Mouse (Mus musculus) limb, embryonic 15.5 days (tissue): ENCODE data around the gene Nek10. TPM values are rescaled to one million over a fixed set of nuclear protein-coding genes. Genes with fewer than 3 reads are reported as not detected.
A peak's percentile ranks its signal among the peaks of the same experiment; 100 is the strongest.
"Not testable (repeated sequence)": the region's sequence is repeated elsewhere in the genome, so short reads cannot be mapped to it uniquely, and the experiment has no call there.

Experiments used
- ATAC-seq: fragments of 200-750 bp; cut with Nextera tagmentation; 2 replicates; pipeline ENCODE4 v1.8.0; 2017; ENCODE audit warnings: low read depth, moderate TSS enrichment; ENCODE audit not compliant: insufficient number of reproducible peaks, low FRiP score, low TSS enrichment
- H3K27ac ChIP-seq: fragments of 300-500 bp; sonication (generic); 2 replicates; pipeline ENCODE4 v1.5.1; 2015; ENCODE audit warnings: moderate library complexity, mild to moderate bottlenecking, inconsistent platforms
- H3K27me3 ChIP-seq: fragments of 300-500 bp; sonication (generic); 2 replicates; pipeline ENCODE4 v1.6.1; 2015; ENCODE audit warnings: inconsistent platforms
- H3K36me3 ChIP-seq: fragments of 300-500 bp; sonication (generic); 2 replicates; pipeline ENCODE4 v1.6.1; 2015; ENCODE audit warnings: inconsistent platforms
- H3K4me1 ChIP-seq: fragments of 300-500 bp; sonication (generic); 2 replicates; pipeline ENCODE4 v1.6.1; 2015; ENCODE audit warnings: inconsistent platforms
- H3K4me2 ChIP-seq: fragments of 300-500 bp; sonication (generic); 2 replicates; pipeline ENCODE4 v1.6.1; 2015; ENCODE audit warnings: mild to moderate bottlenecking, inconsistent platforms
- H3K4me3 ChIP-seq: fragments of 300-500 bp; sonication (generic); 2 replicates; pipeline ENCODE4 v1.5.1; 2015; ENCODE audit warnings: mild to moderate bottlenecking, inconsistent platforms
- H3K9ac ChIP-seq: fragments of 300-500 bp; sonication (generic); 2 replicates; pipeline ENCODE4 v1.6.1; 2015; ENCODE audit warnings: inconsistent platforms
- H3K9me3 ChIP-seq: fragments of 300-500 bp; sonication (generic); 2 replicates; pipeline ENCODE4 v1.6.1; 2016; ENCODE audit warnings: inconsistent platforms
- WGBS: fragments of 180-500 bp; shearing (Covaris S2); methylation state at CpG from one replicate; pipeline ENCODE4 v1.1.7; 2015; 5-methylcytosine and 5-hydroxymethylcytosine counted together
- polyA plus RNA-seq: library from polyadenylated mRNA; unstranded; fragments of >200 nt; fragmentation: Nextera tagmentation; extraction: Ambion mirVana; gene quantifications from 2 replicates; pipeline ENCODE4 v1.2.1, GENCODE M21; 2015

Gene Nek10
- polyA plus RNA-seq = 0.05 and 0.26 TPM in 2 replicates

GRCm38 (mm10) chr14:14803115-14803514 is at the start of gene Nek10:
Gene Nek10 (plus strand): TSS chr14:14803415.
- not testable (repeated sequence) for ATAC-seq, H3K27me3 ChIP-seq, H3K27ac ChIP-seq, H3K9ac ChIP-seq, H3K9me3 ChIP-seq, H3K4me3 ChIP-seq, H3K36me3 ChIP-seq, H3K4me1 ChIP-seq
- 64% methylated on average over 1 of the region's 2 CpGs for WGBS
- H3K4me2 ChIP-seq = 0 out of 2 replicates have a peak within 1 kb of the TSS, but pooled peaks have one; percentile 5

GRCm38 (mm10) chr14:14781169-14781568 is 22.0 kb upstream of the Nek10 start:
- Histone ChIP-seq H3K4me3 (no peak overlapping the region), H3K36me3 (peaks cover 19% of the 10 kb centered on the region), H3K9ac (no peak overlapping the region), H3K4me2 (no peak overlapping the region), H3K9me3 (no peaks in the 10 kb centered on the region), H3K27ac (no peak overlapping the region), H3K4me1 (no peaks in the 10 kb centered on the region), H3K27me3 (no peaks in the 10 kb centered on the region)
- 94% methylated on average over 2 of the region's 2 CpGs for WGBS
- no peak for ATAC-seq

- H3K4me2 ChIP-seq = no peak overlapping the region
- H3K27ac ChIP-seq = no peak overlapping the region
- no peak overlapping the region for H3K4me3 ChIP-seq
- H3K9me3 ChIP-seq = no peaks in the 10 kb centered on the region
- peaks cover 26% of the 10 kb centered on the region for H3K36me3 ChIP-seq
- no peaks in the 10 kb centered on the region for H3K4me1 ChIP-seq
- H3K27me3 ChIP-seq = no peaks in the 10 kb centered on the region
- no peak for ATAC-seq
- H3K9ac ChIP-seq = no peak overlapping the region
- WGBS = 94% methylated on average over 1 of the region's 1 CpGs
Observed at GRCm38 (mm10) chr14:14784223-14784622, 19.0 kb upstream of the Nek10 start.

GRCm38 (mm10) chr14:14786979-14787378 is 16.2 kb upstream of the Nek10 start:
- ATAC-seq = no peak
- H3K4me2 ChIP-seq = no peak overlapping the region
- H3K4me1 ChIP-seq = no peaks in the 10 kb centered on the region
- no peaks in the 10 kb centered on the region for H3K27me3 ChIP-seq
- WGBS = 71% methylated on average over 1 of the region's 1 CpGs
- H3K27ac ChIP-seq = no peak overlapping the region
- H3K36me3 ChIP-seq = peaks cover 17% of the 10 kb centered on the region
- H3K9ac ChIP-seq = no peak overlapping the region
- no peak overlapping the region for H3K4me3 ChIP-seq
- H3K9me3 ChIP-seq = no peaks in the 10 kb centered on the region

- H3K27ac ChIP-seq = no peak overlapping the region
- no peak for ATAC-seq
- 88% methylated on average over 4 of the region's 4 CpGs for WGBS
- no peak overlapping the region for H3K4me2 ChIP-seq
- no peak overlapping the region for H3K9ac ChIP-seq
- H3K36me3 ChIP-seq = peaks cover 16% of the 10 kb centered on the region
- no peaks in the 10 kb centered on the region for H3K9me3 ChIP-seq
- no peak overlapping the region for H3K4me3 ChIP-seq
- no peaks in the 10 kb centered on the region for H3K27me3 ChIP-seq
- no peaks in the 10 kb centered on the region for H3K4me1 ChIP-seq
Observed at GRCm38 (mm10) chr14:14789840-14790470, 13.3 kb upstream of the Nek10 start.

- Histone ChIP-seq H3K9ac (no peak overlapping the region), H3K9me3 (no peaks in the 10 kb centered on the region), H3K27ac (no peak overlapping the region), H3K27me3 (no peaks in the 10 kb centered on the region), H3K4me1 (no peaks in the 10 kb centered on the region), H3K4me2 (no peak overlapping the region), H3K36me3 (peaks cover 13% of the 10 kb centered on the region), H3K4me3 (no peak overlapping the region)
- no peak for ATAC-seq
- 82% methylated on average over 5 of the region's 5 CpGs for WGBS
Observed at GRCm38 (mm10) chr14:14799861-14800260, 3.4 kb upstream of the Nek10 start.

- H3K9ac ChIP-seq = no peak overlapping the region
- H3K27me3 ChIP-seq = no peaks in the 10 kb centered on the region
- no peaks in the 10 kb centered on the region for H3K4me1 ChIP-seq
- no peaks in the 10 kb centered on the region for H3K9me3 ChIP-seq
- 92% methylated on average over 4 of the region's 4 CpGs for WGBS
- H3K4me3 ChIP-seq = no peak overlapping the region
- H3K4me2 ChIP-seq = no peak overlapping the region
- no peak overlapping the region for H3K27ac ChIP-seq
- ATAC-seq = no peak
- peaks cover 13% of the 10 kb centered on the region for H3K36me3 ChIP-seq
Observed at GRCm38 (mm10) chr14:14800332-14800731, 2.9 kb upstream of the Nek10 start.

- H3K4me1 ChIP-seq = no peaks in the 10 kb centered on the region
- no peak overlapping the region for H3K4me3 ChIP-seq
- H3K27me3 ChIP-seq = no peaks in the 10 kb centered on the region
- no peaks in the 10 kb centered on the region for H3K9me3 ChIP-seq
- H3K4me2 ChIP-seq = no peak overlapping the region
- no peak for ATAC-seq
- H3K36me3 ChIP-seq = peaks cover 13% of the 10 kb centered on the region
- no peak overlapping the region for H3K9ac ChIP-seq
- WGBS = 94% methylated on average over 3 of the region's 3 CpGs
- no peak overlapping the region for H3K27ac ChIP-seq
Observed at GRCm38 (mm10) chr14:14800810-14801209, 2.4 kb upstream of the Nek10 start.

GRCm38 (mm10) chr14:14803921-14804517 is 804 bp downstream of the Nek10 start:
- no peak overlapping the region for H3K9ac ChIP-seq
- H3K36me3 ChIP-seq = peaks cover 9% of the 10 kb centered on the region; the same call in 1 of the 2 replicates
- WGBS = 12% methylated on average over 10 of the region's 10 CpGs
- H3K27ac ChIP-seq = no peak overlapping the region
- H3K4me2 ChIP-seq = 0 out of 2 replicates have a peak overlapping the region, but pooled peaks have one; percentile 5
- H3K4me3 ChIP-seq = no peak overlapping the region
- H3K27me3 ChIP-seq = no peaks in the 10 kb centered on the region
- no peaks in the 10 kb centered on the region for H3K4me1 ChIP-seq
- peak; percentile 24; the same call in 1 of the 2 replicates for ATAC-seq
- no peaks in the 10 kb centered on the region for H3K9me3 ChIP-seq

GRCm38 (mm10) chr14:14804518-14805212 is 1.4 kb downstream of the Nek10 start:
- ATAC-seq = no peak
- H3K27ac ChIP-seq = no peak overlapping the region
- no peaks in the 10 kb centered on the region for H3K4me1 ChIP-seq
- no peak overlapping the region for H3K4me3 ChIP-seq
- H3K9ac ChIP-seq = no peak overlapping the region
- no peaks in the 10 kb centered on the region for H3K27me3 ChIP-seq
- H3K4me2 ChIP-seq = no peak overlapping the region
- WGBS = 65% methylated on average over 5 of the region's 5 CpGs
- H3K36me3 ChIP-seq = peaks cover 9% of the 10 kb centered on the region; the same call in 1 of the 2 replicates
- no peaks in the 10 kb centered on the region for H3K9me3 ChIP-seq

- Histone ChIP-seq H3K27ac (peak overlapping the region; percentile 4), H3K27me3 (no peaks in the 10 kb centered on the region), H3K9me3 (no peaks in the 10 kb centered on the region), H3K4me1 (no peaks in the 10 kb centered on the region; the same call in 1 of the 2 replicates), H3K4me2 (no peak overlapping the region), H3K36me3 (no peaks in the 10 kb centered on the region), H3K4me3 (no peak overlapping the region), H3K9ac (no peak overlapping the region)
- WGBS = 65% methylated on average over 12 of the region's 12 CpGs
- ATAC-seq = peak; percentile 58; the same call in 1 of the 2 replicates
Observed at GRCm38 (mm10) chr14:14832520-14833240, 29.5 kb downstream of the Nek10 start.
